Mouse (Mus musculus) heart, embryonic 14.5 days (tissue): ENCODE measurements around the gene Nfe2l1. TPM values are rescaled to one million over a fixed set of nuclear protein-coding genes. Genes with fewer than 3 reads are reported as not detected.

ENCODE experiments used
- ATAC-seq: fragments of 200-750 bp; cut with Nextera tagmentation; 2 replicates; pipeline ENCODE4 v1.8.0; 2017; ENCODE audit warnings: low read depth, moderate TSS enrichment; ENCODE audit not compliant: insufficient number of reproducible peaks, insufficient read depth, low FRiP score
- H3K27ac ChIP-seq, 2 experiments: fragments of 200-500 bp in 1 of 2; fragments of 300-500 bp in 1 of 2; sonication (generic) in 1 of 2; replicated peaks in 1 of 2; 2 replicates each; pipeline ENCODE4 v1.5.1; 2012 to 2014; ENCODE audit warnings: low read depth in 2 of 2, low read length in 2 of 2, control low read depth in 1 of 2, mild to moderate bottlenecking in 1 of 2, mixed read lengths in 1 of 2; ENCODE audit not compliant: control insufficient read depth in 1 of 2, insufficient read depth in 1 of 2
- H3K27me3 ChIP-seq: fragments of 300-500 bp; sonication (generic); 2 replicates; pipeline ENCODE4 v1.6.1; 2014; ENCODE audit warnings: mild to moderate bottlenecking, low read length, control low read depth; ENCODE audit not compliant: control insufficient read depth, insufficient read depth
- H3K36me3 ChIP-seq: fragments of 300-500 bp; sonication (generic); 2 replicates; pipeline ENCODE4 v1.6.1; 2014; ENCODE audit warnings: mild to moderate bottlenecking, control low read depth, low read length, mixed read lengths; ENCODE audit not compliant: control insufficient read depth, insufficient read depth
- H3K4me1 ChIP-seq, 2 experiments: fragments of 200-500 bp in 1 of 2; fragments of 300-500 bp in 1 of 2; sonication (generic) in 1 of 2; 2 replicates each; pipeline ENCODE4 v1.6.1; 2012 to 2014; ENCODE audit warnings: low read length in 2 of 2, control low read depth in 1 of 2, mixed read lengths in 1 of 2; ENCODE audit not compliant: control insufficient read depth in 2 of 2, insufficient read depth in 2 of 2
- H3K4me2 ChIP-seq: fragments of 300-500 bp; sonication (generic); 2 replicates; pipeline ENCODE4 v1.6.1; 2014; ENCODE audit warnings: mild to moderate bottlenecking, low read length
- H3K4me3 ChIP-seq, 2 experiments: fragments of 200-500 bp in 1 of 2; fragments of 300-500 bp in 1 of 2; sonication (generic) in 1 of 2; 2 replicates each; pipeline ENCODE4 v1.5.1; 2012 to 2014; ENCODE audit warnings: low read length in 2 of 2, mild to moderate bottlenecking in 2 of 2, control low read depth in 1 of 2, low read depth in 1 of 2, moderate library complexity in 1 of 2; ENCODE audit not compliant: control insufficient read depth in 1 of 2, insufficient read depth in 1 of 2
- H3K9ac ChIP-seq: fragments of 300-500 bp; sonication (generic); 2 replicates; pipeline ENCODE4 v1.6.1; 2014; ENCODE audit warnings: mild to moderate bottlenecking, low read length
- H3K9me3 ChIP-seq: fragments of 300-500 bp; sonication (generic); 2 replicates; pipeline ENCODE4 v1.6.1; 2016; ENCODE audit warnings: low read length, control low read depth; ENCODE audit not compliant: control insufficient read depth
- WGBS: fragments of 180-500 bp; shearing (Covaris S2); extraction: QIAGEN DNeasy Blood & Tissue Kit; methylation state at CpG from one replicate; pipeline ENCODE4 v1.1.7; 2014; 5-methylcytosine and 5-hydroxymethylcytosine counted together
- polyA plus RNA-seq: library from polyadenylated mRNA; unstranded; fragments of >200 nt; fragmentation: Nextera tagmentation; extraction: Ambion mirVana; gene quantifications from 2 replicates; pipeline ENCODE4 v1.2.1, GENCODE M21; 2014

Gene Nfe2l1
- polyA plus RNA-seq, 1 experiment from 2014 or later: 55.1 TPM

DNA sequence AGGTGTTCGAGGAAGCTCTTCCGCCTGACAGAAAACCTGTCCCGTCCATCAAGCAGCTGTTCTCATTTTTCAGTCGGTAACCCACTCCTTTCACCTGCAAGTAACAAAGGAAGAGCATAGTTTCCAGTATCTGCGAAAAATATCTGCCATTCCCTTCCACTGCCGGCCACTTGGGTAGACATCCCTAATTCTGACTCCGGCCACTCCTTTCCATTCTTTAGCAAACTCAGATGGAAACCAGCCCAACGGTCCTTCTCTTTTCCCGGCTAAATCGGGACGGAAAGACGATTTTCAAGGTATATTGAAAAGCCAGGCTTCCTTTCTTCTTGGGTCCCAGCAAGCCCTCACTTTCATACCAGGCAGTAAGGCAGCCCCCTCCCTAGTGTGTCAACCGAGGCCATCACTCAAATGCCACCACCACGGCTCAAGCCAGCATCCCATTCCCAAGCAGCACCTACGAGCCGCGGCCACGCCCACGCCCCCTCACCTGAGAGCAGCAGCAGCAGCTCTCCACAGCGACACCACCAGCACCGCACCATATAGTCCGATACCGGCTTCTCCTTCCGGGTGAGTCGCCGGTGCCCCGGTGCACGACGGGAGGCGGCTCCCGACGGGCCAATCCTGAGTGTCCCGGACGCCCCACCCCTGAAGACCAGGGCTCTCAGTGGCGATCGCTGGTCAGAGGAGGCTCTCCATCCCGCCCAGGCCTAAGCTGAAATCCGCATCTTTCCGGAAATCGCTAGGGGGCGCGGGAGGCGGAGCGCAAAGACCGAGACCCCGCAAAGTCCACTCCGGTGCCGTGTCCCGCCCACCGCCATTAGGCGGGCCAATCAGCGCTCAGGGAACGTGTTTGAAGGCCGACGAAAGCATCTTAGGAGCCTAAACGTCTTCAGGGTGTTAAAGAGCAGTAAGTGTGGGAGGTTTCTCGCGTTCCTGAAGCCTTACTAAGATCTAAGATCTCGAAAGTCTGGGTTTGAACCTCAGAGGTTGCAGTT is 52.5 kb downstream of the Nfe2l1 start, which contains the start of gene Snx11:
Gene Snx11, minus strand, starts transcription at position 592 of the 995 bp plus-strand sequence.
- Histone ChIP-seq H3K9ac (peak within 1 kb of the TSS; percentile 77), H3K9me3 (no peaks in the 10 kb centered on the region), H3K4me3 (peak within 1 kb of the TSS; percentile 75 to 78), H3K4me1 (peaks cover 3 to 9% of the 10 kb centered on the region in 2 experiments; a peak in 3 of 4 replicates), H3K27ac (peak within 1 kb of the TSS in 1 of 2 experiments; percentile 64; a peak in 2 of 4 replicates), H3K4me2 (peak within 1 kb of the TSS; percentile 75), H3K27me3 (no peaks in the 10 kb centered on the region), H3K36me3 (peaks cover 15% of the 10 kb centered on the region)
- ATAC-seq: peak; percentile 100
- WGBS: 2% methylated on average over 59 of the region's 59 CpGs

DNA sequence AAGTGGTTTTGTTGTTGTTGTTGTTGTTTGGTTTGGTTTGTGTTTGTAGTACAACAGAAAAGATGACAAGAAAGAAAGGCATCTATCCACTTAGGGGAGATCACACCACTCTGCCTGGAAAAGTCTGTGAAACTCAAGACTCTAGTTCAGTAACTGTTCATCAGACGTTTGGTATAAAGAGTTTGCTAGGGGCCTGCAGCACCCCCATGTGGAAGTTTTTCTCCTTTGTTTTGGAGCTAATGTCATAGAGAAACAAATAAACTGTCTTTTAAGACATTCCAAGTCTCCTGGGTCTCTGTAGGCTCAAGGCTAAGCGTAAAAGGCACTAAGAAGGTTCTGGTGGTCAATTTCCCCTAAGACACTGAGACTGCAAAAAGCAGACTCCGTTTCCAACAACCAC is 53.7 kb downstream of the Nfe2l1 start:
- peaks cover 27% of the 10 kb centered on the region for H3K36me3 ChIP-seq
- H3K4me2 ChIP-seq: no peak overlapping the region
- no peak for ATAC-seq
- peaks cover 3 to 9% of the 10 kb centered on the region in 2 experiments; a peak in 3 of 4 replicates for H3K4me1 ChIP-seq
- H3K27ac ChIP-seq: no peak overlapping the region
- no peaks in the 10 kb centered on the region for H3K27me3 ChIP-seq
- no peaks in the 10 kb centered on the region for H3K9me3 ChIP-seq
- H3K4me3 ChIP-seq: no peak overlapping the region
- H3K9ac ChIP-seq: no peak overlapping the region
- WGBS: 44% methylated on average over 3 of the region's 3 CpGs

DNA sequence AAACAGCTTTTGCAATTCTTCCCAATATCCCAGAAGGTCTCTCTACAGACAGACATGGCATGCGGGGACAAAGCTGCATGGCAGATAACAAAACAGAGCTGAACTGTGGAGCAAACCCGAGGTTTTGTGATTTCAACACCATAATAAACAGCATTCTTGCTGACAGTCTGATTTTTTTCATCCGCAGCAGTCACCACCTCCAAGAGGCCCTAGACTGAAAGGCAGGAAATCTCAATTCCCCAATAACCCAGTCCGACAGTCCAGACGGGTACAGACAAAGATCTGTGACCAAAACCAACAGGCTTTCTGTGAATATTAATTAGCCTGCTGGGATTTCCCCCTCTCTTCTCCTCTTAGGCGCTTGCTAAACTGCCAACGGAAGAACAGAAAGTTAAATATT is 54.1 kb downstream of the Nfe2l1 start:
- 82% methylated on average over 7 of the region's 7 CpGs for WGBS

DNA sequence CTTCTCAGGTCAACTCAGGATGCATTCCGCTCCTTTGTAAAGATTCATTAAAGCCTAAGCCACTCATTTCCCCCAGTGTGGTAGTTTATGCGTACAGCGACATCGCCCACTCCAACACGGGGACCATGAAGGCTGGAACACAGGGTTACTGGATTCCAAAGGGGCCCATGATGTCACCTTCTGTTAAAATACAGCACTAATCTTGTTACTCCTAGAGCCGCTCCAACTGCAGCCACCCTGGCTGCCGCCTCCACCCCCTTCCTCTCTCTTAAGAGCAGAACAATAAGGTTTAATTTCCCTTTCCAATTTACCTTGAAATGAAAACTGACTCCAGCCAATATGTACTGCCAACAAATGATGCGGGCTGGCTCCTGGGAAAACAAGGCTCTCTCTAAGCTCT is 54.7 kb downstream of the Nfe2l1 start:
- Histone ChIP-seq H3K9me3 (no peaks in the 10 kb centered on the region), H3K4me3 (no peak overlapping the region), H3K4me1 (peaks cover 3 to 9% of the 10 kb centered on the region in 2 experiments; a peak in 3 of 4 replicates), H3K27ac (no peak overlapping the region), H3K4me2 (no peak overlapping the region), H3K9ac (no peak overlapping the region), H3K36me3 (peaks cover 37% of the 10 kb centered on the region), H3K27me3 (no peaks in the 10 kb centered on the region)
- WGBS: 82% methylated on average over 8 of the region's 8 CpGs
- ATAC-seq: no peak

More for the DNA sequence above, 54.1 kb downstream of the Nfe2l1 start:
- Histone ChIP-seq H3K9me3 (no peaks in the 10 kb centered on the region), H3K4me3 (no peak overlapping the region), H3K4me2 (no peak overlapping the region), H3K27me3 (no peaks in the 10 kb centered on the region), H3K4me1 (peaks cover 3 to 9% of the 10 kb centered on the region in 2 experiments; a peak in 3 of 4 replicates), H3K27ac (no peak overlapping the region), H3K9ac (no peak overlapping the region), H3K36me3 (peaks cover 31% of the 10 kb centered on the region)
- ATAC-seq: no peak

DNA sequence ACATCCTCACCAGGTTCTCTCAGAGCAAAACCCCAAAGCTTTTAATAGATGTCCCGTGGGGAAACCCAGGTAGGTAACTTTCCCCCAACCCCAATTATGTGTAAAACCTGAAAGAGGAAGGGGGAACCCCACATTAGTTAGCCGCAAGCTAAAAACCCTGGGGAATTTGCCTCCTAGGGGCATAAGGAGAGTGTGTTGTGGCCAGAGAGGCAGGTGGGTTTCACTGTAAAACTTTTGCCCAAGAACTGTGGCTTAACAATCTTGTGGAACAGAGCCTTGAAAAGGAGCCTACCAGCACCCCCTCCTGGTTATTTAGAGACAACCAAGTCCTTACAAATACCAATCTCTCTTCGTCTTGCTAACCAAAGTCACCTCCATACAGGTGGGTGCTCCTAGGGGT is 55.2 kb downstream of the Nfe2l1 start:
- ATAC-seq: no peak
- Histone ChIP-seq H3K27ac (no peak overlapping the region), H3K4me3 (no peak overlapping the region), H3K4me1 (peaks cover 3 to 9% of the 10 kb centered on the region in 2 experiments; a peak in 3 of 4 replicates), H3K9ac (no peak overlapping the region), H3K4me2 (no peak overlapping the region), H3K27me3 (no peaks in the 10 kb centered on the region), H3K9me3 (no peaks in the 10 kb centered on the region), H3K36me3 (peaks cover 42% of the 10 kb centered on the region)
- WGBS: 84% methylated on average over 3 of the region's 3 CpGs

DNA sequence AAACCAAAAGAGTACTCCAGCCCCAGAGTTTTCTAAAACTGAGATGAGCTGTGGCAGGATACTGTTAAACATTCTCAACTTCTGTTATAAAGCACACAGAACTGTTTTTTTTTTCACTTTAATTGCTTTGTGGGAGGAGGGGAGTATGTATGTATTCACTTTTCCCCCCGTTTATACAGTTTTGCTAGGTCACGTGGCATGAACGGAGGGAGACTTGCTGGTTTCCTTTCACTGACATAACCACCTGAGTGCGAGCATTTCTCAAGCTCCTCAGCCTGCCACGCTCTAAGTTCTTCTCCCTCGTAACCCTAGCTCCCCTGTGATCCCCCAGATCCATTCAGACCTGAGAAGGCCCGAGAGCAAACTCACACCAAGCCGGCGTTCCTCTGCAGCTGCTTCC is 57.4 kb downstream of the Nfe2l1 start:
- H3K27ac ChIP-seq: no peak overlapping the region
- peaks cover 3 to 9% of the 10 kb centered on the region in 2 experiments; a peak in 3 of 4 replicates for H3K4me1 ChIP-seq
- H3K4me3 ChIP-seq: no peak overlapping the region
- H3K9ac ChIP-seq: no peak overlapping the region
- 89% methylated on average over 9 of the region's 9 CpGs for WGBS
- H3K27me3 ChIP-seq: no peaks in the 10 kb centered on the region
- no peaks in the 10 kb centered on the region for H3K9me3 ChIP-seq
- H3K36me3 ChIP-seq: peaks cover 56% of the 10 kb centered on the region
- no peak overlapping the region for H3K4me2 ChIP-seq
- no peak for ATAC-seq

DNA sequence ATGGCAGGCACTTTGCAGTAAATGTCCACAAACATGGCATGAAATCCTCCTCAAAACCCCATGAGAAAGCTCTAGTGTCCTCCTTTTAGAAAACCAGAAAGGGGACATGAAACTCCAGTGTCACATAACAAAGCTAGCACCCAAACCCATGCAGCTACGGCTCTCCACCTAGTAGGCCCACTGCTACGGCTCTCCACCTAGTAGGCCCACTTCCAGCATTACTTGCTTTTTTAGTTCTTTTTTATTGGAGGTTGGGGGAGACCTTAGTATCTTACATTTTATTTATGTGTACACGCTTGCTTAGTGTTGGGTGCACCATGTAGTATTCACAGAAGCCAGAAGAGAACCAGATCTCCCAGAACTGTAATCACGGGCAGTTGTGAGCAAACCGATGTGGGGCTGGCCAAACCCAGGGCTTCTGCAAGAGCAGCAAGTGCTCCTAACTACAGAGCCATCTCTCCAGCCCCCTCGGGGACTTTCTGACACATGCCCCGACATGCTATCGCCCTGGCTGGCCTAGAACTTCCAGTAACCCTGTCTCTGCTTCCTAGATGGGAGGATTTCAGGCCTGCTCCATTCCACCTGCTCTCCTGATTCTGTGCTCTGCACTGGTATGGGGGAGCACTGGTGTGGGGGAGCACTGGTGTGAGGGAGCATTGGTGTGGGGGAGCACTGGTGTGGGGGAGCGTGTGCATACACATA is 58.3 kb downstream of the Nfe2l1 start:
- H3K27ac ChIP-seq: no peak overlapping the region
- no peak overlapping the region for H3K4me2 ChIP-seq
- ATAC-seq: no peak
- peaks cover 60% of the 10 kb centered on the region for H3K36me3 ChIP-seq
- H3K27me3 ChIP-seq: no peaks in the 10 kb centered on the region
- H3K4me1 ChIP-seq: peaks cover 0 to 2% of the 10 kb centered on the region in 2 experiments; a peak in 2 of 4 replicates
- H3K4me3 ChIP-seq: no peak overlapping the region
- H3K9me3 ChIP-seq: no peaks in the 10 kb centered on the region
- H3K9ac ChIP-seq: no peak overlapping the region
- WGBS: 95% methylated on average over 9 of the region's 9 CpGs
